Mouse (Mus musculus) stomach, embryonic 16.5 days (tissue): ENCODE data around the gene Crtc2. TPM values are rescaled to one million over a fixed set of nuclear protein-coding genes. Genes with fewer than 3 reads are reported as not detected.
"Not testable (repeated sequence)": the region's sequence is repeated elsewhere in the genome, so short reads cannot be mapped to it uniquely, and the experiment has no call there.

Source experiments
- ATAC-seq: fragments of 200-750 bp; cut with Nextera tagmentation; 2 replicates; pipeline ENCODE4 v1.8.0; 2017; ENCODE audit warnings: moderate number of reproducible peaks, moderate TSS enrichment; ENCODE audit not compliant: insufficient read depth, low FRiP score
- H3K27ac ChIP-seq: fragments of 300-500 bp; sonication (generic); 2 replicates; pipeline ENCODE4 v1.5.1; 2014; ENCODE audit warnings: low read length
- H3K27me3 ChIP-seq: fragments of 300-500 bp; sonication (generic); 2 replicates; pipeline ENCODE4 v1.6.1; 2014; ENCODE audit warnings: low read length, control low read depth, mixed read lengths; ENCODE audit not compliant: control insufficient read depth, insufficient read depth
- H3K36me3 ChIP-seq: fragments of 300-500 bp; sonication (generic); 2 replicates; pipeline ENCODE4 v1.6.1; 2014; ENCODE audit warnings: low read length; ENCODE audit not compliant: control insufficient read depth, insufficient read depth
- H3K4me1 ChIP-seq: fragments of 300-500 bp; sonication (generic); 2 replicates; pipeline ENCODE4 v1.6.1; 2014; ENCODE audit warnings: low read length, control low read depth, mixed read lengths; ENCODE audit not compliant: control insufficient read depth, insufficient read depth
- H3K4me2 ChIP-seq: fragments of 300-500 bp; sonication (generic); 2 replicates; pipeline ENCODE4 v1.6.1; 2014; ENCODE audit warnings: low read depth, low read length, mixed read lengths
- H3K4me3 ChIP-seq: fragments of 300-500 bp; sonication (generic); replicated peaks from 2 replicates; pipeline ENCODE4 v1.5.1; 2014; ENCODE audit warnings: mild to moderate bottlenecking, low read length
- H3K9ac ChIP-seq: fragments of 300-500 bp; sonication (generic); 2 replicates; pipeline ENCODE4 v1.6.1; 2014; ENCODE audit warnings: low read length
- H3K9me3 ChIP-seq: fragments of 300-500 bp; sonication (generic); replicated peaks from 2 replicates; pipeline ENCODE4 v1.6.1; 2016; ENCODE audit warnings: low read length, control low read depth; ENCODE audit not compliant: control insufficient read depth
- WGBS: fragments of 180-500 bp; shearing (Covaris S2); extraction: QIAGEN DNeasy Blood & Tissue Kit; methylation state at CpG from one replicate; pipeline ENCODE4 v1.1.7; 2014; 5-methylcytosine and 5-hydroxymethylcytosine counted together
- polyA plus RNA-seq: library from polyadenylated mRNA; unstranded; fragments of >200 nt; fragmentation: Nextera tagmentation; extraction: Ambion mirVana; gene quantifications from 2 replicates; pipeline ENCODE4 v1.2.1, GENCODE M21; 2015

Gene Crtc2
- polyA plus RNA-seq, 1 experiment from 2014 or later, result 18.2 TPM

DNA sequence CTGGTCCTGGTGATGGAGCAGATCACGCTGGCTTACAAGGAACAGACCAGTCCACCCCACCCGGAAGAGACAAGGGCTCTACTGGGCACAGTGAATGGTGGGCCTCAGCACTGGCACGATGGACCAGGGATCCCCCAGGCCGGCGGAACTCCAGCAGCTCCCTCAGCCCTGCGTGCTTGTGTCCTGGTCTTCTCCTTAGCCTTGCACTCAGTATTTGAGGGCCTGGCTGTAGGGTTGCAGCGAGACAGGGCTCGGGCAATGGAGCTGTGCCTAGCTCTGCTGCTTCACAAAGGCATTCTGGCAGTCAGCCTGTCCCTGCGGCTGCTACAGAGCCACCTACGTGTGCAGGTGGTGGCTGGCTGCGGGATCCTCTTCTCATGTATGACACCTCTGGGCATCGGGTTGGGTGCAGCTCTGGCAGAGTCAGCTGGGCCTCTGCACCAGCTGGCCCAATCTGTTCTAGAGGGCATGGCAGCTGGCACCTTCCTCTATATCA lies 2.2 kb upstream of the Crtc2 start:
- H3K9ac ChIP-seq, H3K4me3 ChIP-seq, H3K27me3 ChIP-seq, H3K27ac ChIP-seq, H3K9me3 ChIP-seq, H3K4me2 ChIP-seq, ATAC-seq: not testable (repeated sequence)
- WGBS, result 89% methylated on average over 9 of the region's 12 CpGs
- Histone ChIP-seq H3K36me3 (peaks cover 14% of the 10 kb centered on the region), H3K4me1 (peaks cover 14% of the 10 kb centered on the region)

DNA sequence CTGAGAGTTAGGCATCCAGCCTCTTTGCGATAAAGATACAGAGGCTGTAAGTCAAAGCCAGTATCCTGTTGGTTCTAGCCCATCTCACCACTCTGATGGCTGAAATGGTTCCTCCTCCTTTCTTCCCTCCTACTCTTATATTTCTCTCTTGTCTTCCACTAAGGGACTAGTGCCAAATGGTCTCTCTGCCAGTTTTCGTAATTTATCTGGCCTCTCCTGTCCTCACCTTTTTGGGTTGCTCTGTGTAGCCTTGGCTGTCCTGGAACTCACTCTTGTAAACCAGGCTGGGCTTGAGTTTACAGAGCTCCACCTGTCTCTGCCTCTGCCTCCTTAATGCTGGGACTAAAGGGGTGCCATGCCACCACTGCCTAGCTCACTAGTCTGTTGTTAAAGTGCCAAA lies 1.3 kb upstream of the Crtc2 start:
- not testable (repeated sequence) for H3K27ac ChIP-seq, H3K27me3 ChIP-seq, ATAC-seq, H3K4me3 ChIP-seq, H3K4me2 ChIP-seq, H3K9ac ChIP-seq, H3K9me3 ChIP-seq
- Histone ChIP-seq H3K4me1 (peaks cover 14% of the 10 kb centered on the region), H3K36me3 (peaks cover 14% of the 10 kb centered on the region)
- WGBS, result 85% methylated on average over 2 of the region's 2 CpGs

DNA sequence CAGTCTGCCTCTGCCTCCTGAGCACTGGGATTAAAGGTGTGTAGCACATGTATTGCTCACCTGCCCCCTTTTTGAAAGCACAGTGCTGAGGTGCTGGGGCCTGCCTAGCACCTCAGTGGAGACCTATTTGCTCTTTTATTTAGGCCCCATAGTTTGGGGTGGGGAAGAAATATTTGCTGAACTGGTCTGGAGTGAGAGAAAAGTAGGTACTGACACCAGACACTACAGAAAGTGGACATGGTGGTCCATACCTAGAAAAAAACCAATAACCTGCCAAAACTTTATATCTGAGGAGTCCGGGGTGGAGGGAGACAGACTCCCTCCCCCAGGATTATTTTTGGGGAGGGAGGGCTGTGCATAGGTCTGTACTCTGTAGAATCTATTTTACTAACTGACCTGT lies 789 bp upstream of the Crtc2 start:
- not testable (repeated sequence) for ATAC-seq, H3K9me3 ChIP-seq, H3K27me3 ChIP-seq, H3K4me3 ChIP-seq, H3K9ac ChIP-seq, H3K27ac ChIP-seq
- H3K4me1 ChIP-seq, result peaks cover 14% of the 10 kb centered on the region
- H3K36me3 ChIP-seq, result peaks cover 14% of the 10 kb centered on the region
- 92% methylated on average over 1 of the region's 1 CpGs for WGBS
- peak overlapping the region; percentile 82; the same call in 1 of the 2 replicates for H3K4me2 ChIP-seq

DNA sequence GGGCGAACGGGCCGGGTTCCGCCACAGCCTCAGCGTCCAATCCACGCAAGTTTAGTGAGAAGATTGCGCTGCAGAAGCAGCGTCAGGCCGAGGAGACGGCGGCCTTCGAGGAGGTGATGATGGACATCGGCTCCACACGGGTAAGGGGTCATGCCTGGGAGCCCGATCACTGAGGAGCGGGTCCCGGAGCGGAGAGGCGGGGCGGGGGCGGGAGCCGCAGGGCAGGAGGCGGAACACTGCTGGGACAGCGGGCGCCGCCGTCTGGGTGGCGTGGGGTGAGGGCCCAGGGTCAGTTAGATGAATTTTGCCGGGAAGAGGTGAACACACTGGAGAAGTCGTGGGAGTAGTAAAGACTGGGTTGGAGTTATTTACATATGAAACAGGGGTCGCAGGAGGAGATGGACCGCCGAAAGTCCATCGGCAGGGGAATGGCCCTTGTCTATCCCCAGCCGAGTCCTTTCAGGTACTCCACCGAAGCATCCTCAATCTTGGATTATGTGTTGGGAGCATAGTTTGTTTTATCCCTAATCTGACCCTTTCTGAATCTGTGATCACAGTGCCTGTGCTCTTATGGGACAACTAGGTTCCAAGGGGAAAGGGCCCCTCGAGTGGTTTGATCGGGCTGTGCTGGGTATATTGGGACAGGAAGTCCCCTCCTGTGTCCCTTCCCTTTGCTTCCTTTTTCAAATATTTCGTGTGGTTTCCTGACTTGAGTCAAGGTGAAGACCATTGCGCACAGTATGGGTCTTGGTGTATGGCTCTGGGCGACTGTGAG lies 643 bp downstream of the Crtc2 start:
- peaks cover 6% of the 10 kb centered on the region for H3K4me1 ChIP-seq
- no peaks in the 10 kb centered on the region for H3K9me3 ChIP-seq
- H3K4me2 ChIP-seq, result peak overlapping the region; percentile 82
- peak overlapping the region; percentile 95 for H3K9ac ChIP-seq
- ATAC-seq, result peak; percentile 61
- under 1% methylated on average over 41 of the region's 41 CpGs for WGBS
- H3K4me3 ChIP-seq, result peak overlapping the region; percentile 95
- peak overlapping the region; percentile 89 for H3K27ac ChIP-seq
- peaks cover 14% of the 10 kb centered on the region for H3K36me3 ChIP-seq
- H3K27me3 ChIP-seq, result no peaks in the 10 kb centered on the region

DNA sequence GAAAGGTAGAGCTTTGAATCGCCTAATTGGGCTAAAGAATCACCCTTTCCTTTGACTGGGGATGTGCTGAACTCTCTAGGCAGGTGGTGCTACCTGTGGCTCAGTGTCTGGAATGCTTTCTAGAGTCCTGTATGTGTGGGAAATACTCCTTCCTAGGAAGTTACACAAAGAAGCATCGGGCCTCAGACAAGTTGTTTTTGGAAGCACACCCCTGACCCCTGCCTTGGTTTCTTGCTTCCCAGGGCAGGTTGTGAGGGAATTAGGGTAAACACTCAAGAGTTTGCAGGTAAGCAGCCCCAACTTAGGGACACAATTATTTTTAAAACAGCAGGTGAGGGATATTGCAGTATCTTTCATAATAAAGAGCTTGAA lies 1.2 kb downstream of the Crtc2 start:
- H3K9me3 ChIP-seq, result no peaks in the 10 kb centered on the region
- no peaks in the 10 kb centered on the region for H3K27me3 ChIP-seq
- peaks cover 6% of the 10 kb centered on the region for H3K4me1 ChIP-seq
- no peak for ATAC-seq
- peak overlapping the region; percentile 95 for H3K4me3 ChIP-seq
- H3K27ac ChIP-seq, result 0 out of 2 replicates have a peak overlapping the region, but pooled peaks have one; percentile 89
- peaks cover 19% of the 10 kb centered on the region; the same call in 1 of the 2 replicates for H3K36me3 ChIP-seq
- H3K4me2 ChIP-seq, result peak overlapping the region; percentile 82
- peak overlapping the region; percentile 95 for H3K9ac ChIP-seq
- WGBS, result 15% methylated on average over 2 of the region's 2 CpGs

DNA sequence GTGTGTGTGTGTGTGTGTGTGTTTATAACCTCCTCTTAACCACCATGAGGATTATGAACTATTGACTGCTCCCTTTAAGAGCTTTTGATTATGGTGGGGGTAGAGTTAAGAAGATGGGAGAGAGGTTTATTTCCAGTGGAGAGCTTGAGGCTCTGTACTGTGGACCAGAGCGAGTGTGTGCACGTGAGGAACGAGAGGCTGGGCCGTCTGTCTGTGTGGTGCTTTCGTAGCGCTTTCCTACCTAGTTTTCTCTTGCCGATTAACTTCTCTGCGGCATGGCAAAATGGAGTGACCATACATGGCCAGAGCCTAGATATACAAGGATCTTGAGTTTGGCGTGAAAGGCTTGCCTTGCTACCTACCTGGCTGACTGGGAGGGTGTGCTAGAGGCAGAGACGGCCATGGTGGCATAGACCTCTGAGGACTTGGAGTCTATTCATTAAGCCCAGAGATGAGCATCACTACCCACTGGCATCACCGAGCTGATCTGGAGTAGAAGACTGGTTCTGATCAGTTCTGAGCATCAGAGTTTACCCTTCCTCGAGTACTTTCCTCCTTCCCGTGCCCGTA lies 1.9 kb downstream of the Crtc2 start:
- ATAC-seq, result no peak
- H3K27me3 ChIP-seq, result no peaks in the 10 kb centered on the region
- H3K4me1 ChIP-seq, result peaks cover 6% of the 10 kb centered on the region
- no peak overlapping the region for H3K27ac ChIP-seq
- WGBS, result 94% methylated on average over 14 of the region's 14 CpGs
- H3K36me3 ChIP-seq, result peaks cover 19% of the 10 kb centered on the region; the same call in 1 of the 2 replicates
- no peak overlapping the region for H3K9ac ChIP-seq
- H3K4me3 ChIP-seq, result no peak overlapping the region
- no peaks in the 10 kb centered on the region for H3K9me3 ChIP-seq
- no peak overlapping the region; the same call in 1 of the 2 replicates for H3K4me2 ChIP-seq

DNA sequence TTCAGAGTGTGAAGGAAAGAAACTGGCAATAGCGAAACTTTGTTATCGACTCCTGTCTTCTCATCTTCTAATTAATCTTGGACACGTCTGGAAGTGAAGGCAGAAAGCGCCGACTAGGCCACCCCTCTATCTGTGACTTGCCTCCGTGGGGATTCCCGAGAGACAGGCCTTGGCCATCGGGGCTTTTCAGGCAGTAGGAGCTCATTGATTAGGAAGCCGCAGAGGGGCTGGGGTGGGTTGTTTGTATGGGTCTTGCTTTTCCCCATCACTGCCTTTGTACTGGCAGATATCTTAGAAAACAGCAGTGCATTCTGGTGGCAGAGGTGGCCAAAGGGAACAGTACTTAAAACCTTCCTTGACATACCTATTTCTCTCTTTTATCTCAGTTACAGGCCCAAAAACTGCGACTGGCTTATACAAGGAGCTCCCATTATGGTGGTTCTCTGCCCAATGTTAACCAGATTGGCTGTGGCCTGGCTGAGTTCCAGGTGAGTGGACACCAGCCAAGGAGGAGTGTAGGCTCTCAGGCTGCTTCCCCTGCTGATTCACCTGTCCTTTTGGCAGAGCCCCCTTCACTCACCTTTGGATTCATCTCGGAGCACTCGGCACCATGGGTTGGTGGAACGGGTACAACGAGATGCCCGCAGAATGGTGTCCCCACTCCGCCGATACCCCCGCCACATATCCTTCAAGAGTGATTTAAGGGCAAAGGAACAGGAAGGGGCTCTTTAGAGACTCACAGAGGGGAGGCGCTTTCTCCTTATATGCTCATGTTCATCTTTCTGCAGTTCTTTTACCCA lies 3.0 kb downstream of the Crtc2 start:
- ATAC-seq, result no peak
- WGBS, result 88% methylated on average over 19 of the region's 19 CpGs
- H3K27ac ChIP-seq, result no peak overlapping the region
- H3K27me3 ChIP-seq, result no peaks in the 10 kb centered on the region
- H3K4me1 ChIP-seq, result peaks cover 6% of the 10 kb centered on the region
- no peak overlapping the region for H3K4me2 ChIP-seq
- no peak overlapping the region for H3K4me3 ChIP-seq
- H3K9ac ChIP-seq, result no peak overlapping the region
- H3K36me3 ChIP-seq, result 0 out of 2 replicates have a peak, but pooled peaks cover 14% of the 10 kb centered on the region
- no peaks in the 10 kb centered on the region for H3K9me3 ChIP-seq

DNA sequence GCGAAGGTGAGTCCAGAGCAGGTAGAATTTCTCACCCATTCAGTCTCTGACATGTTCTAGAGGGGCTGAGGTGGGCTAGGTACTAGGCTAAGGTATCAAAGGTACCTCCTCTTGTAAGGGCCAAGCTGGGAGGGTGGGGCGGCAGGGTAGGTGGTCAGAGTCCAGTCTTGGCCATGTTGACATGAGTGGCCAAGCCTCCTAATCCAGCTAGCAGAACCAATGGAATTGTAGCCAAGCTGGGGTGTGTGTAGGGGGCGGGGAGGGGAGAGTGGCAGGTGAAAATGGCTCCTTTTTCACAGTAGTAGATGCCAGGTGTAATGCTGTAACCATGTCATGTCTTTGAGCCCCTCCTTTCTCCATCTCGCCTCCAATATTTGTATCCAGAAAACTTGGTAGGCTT lies 4.6 kb downstream of the Crtc2 start:
- Histone ChIP-seq H3K36me3 (0 out of 2 replicates have a peak, but pooled peaks cover 14% of the 10 kb centered on the region), H3K27ac (no peak overlapping the region), H3K27me3 (no peaks in the 10 kb centered on the region), H3K9me3 (no peaks in the 10 kb centered on the region), H3K4me1 (peaks cover 6% of the 10 kb centered on the region), H3K9ac (no peak overlapping the region; the same call in 1 of the 2 replicates), H3K4me3 (no peak overlapping the region), H3K4me2 (no peak overlapping the region)
- WGBS, result 83% methylated on average over 4 of the region's 4 CpGs
- ATAC-seq, result no peak
